Mouse (Mus musculus) left cerebral cortex, postnatal 4 days (tissue): ENCODE results near the gene Scyl2. TPM values are rescaled to one million over a fixed set of nuclear protein-coding genes. Genes with fewer than 3 reads are reported as not detected.

Experiments
- DNase-seq: peaks from one replicate; pipeline ENCODE4 v3.0.0-alpha.2; 2022
- intact Hi-C: fragments of 180-260 bp; cut with DNase I; formaldehyde crosslinking; loops from one replicate; pipeline ENCODE4 v1.15.1; 2025
- total RNA-seq, 2 experiments: library from RNA; stranded (reverse); gene quantifications; 2 replicates each; pipeline ENCODE4 v1.2.3; 2021

Gene Scyl2
- total RNA-seq, 2 experiments from 2014 or later, result 46.3 to 48.2 TPM

DNA sequence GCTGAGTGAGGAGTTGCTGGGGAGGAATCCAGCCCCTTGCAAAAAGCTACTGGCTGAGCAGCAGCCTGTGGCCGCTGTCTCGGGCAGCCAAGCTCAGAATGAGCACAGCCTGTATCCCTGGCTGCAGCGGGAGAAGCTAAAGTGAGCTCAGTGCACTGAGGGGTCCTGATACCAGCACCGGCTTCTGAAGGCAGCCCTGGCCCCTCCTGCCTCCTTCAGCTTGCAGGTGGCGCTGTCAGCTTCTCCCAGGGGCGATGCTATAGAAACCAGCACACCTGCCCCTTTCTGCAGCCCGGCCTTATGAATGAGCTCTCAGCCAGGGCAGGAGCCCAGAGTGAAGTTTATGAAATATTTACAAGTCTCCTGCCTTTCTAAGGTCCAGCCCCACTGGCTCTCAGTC is 65.0 kb downstream of the Scyl2 start, which contains the start of gene Slc17a8:
TSS of gene Slc17a8 (minus strand) at position 125 of the 400 bp plus-strand sequence.
- intact Hi-C loops, result loop anchor here (5.0 kb wide), 1 partner anchor 69 kb away; no protein-coding TSS in a partner anchor
- no peak for DNase-seq

- no peak for DNase-seq
- intact Hi-C loops, result no loop called here
Measured at GRCm38 (mm10) chr10:89599311-89599710, 86.8 kb downstream of the Scyl2 start.

DNA sequence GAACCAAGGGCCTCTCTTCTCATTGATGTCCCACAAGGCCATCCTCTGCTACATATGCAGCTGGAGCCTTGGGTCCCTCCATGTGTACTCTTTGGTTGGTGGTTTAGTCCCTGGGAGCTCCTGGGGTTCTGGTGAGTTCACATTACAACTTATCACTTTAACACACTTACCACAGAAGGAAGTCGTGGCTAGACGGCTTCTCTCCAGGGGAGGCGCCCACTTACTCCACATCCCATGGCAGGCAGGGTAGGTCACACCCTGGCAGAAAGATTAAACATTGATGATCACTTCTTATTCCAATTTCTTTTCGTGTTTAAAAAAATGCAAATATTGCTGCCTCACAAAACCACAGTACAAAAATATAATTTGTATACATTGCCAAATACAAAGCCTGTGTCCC is 88.8 kb downstream of the Scyl2 start:
- no peak for DNase-seq
- intact Hi-C loops, result no loop called here

- intact Hi-C loops, result no loop called here
- no peak for DNase-seq
Measured at GRCm38 (mm10) chr10:89595935-89596334, 90.2 kb downstream of the Scyl2 start.

GRCm38 (mm10) chr10:89595514-89595913 is 90.6 kb downstream of the Scyl2 start:
- intact Hi-C loops, result no loop called here

GRCm38 (mm10) chr10:89594309-89594708 is 91.8 kb downstream of the Scyl2 start:
- intact Hi-C loops, result no loop called here
- DNase-seq, result no peak

More at GRCm38 (mm10) chr10:89595514-89595913, 90.6 kb downstream of the Scyl2 start:
- DNase-seq, result no peak

DNA sequence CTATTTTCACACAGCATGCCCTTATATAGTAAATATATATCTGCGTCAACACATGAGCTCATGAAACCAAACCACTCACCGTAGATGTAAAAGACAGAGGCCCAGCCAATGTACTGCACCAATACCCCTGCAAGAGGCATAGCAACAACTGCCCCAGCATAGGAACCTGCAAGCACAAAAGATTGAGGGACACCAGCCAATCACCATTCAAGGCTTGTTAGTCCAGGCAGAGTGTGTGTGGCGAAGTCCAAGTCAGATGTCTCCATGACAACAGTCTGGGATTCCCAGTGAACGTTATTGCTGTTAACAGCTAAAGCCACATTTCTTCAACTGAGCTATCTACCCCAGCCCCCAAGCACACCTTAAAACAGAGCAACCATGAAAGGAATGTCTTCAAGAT is 93.3 kb downstream of the Scyl2 start:
- intact Hi-C loops, result no loop called here
- no peak for DNase-seq

- intact Hi-C loops, result no loop called here
- no peak for DNase-seq
Measured at GRCm38 (mm10) chr10:89589877-89590276, 96.2 kb downstream of the Scyl2 start.

Other genes with a start within 250 kb of the Scyl2 start
- 1 to 10 TPM; 4.8 to 6.3 TPM for gene Gas2l3, start 242.3 kb downstream of the Scyl2 start, total RNA-seq
- gene Nr1h4, start 152.7 kb downstream of the Scyl2 start, total RNA-seq, result under 1 TPM; 0.34 to 0.50 TPM
- 1 to 10 TPM; 4.2 to 5.4 TPM for gene Slc17a8, start 65.0 kb downstream of the Scyl2 start, total RNA-seq
- 10 to 100 TPM; 26.8 to 28.5 TPM for gene Actr6, start 46.0 kb upstream of the Scyl2 start, total RNA-seq
- 10 to 100 TPM; 51.1 to 53.3 TPM for gene Uhrf1bp1l, start 58.7 kb upstream of the Scyl2 start, total RNA-seq
- gene Anks1b, start 187.2 kb upstream of the Scyl2 start, total RNA-seq, result 100 to 1,000 TPM; 214 to 231 TPM